Mouse (Mus musculus): ENCODE results near the gene Gm45711. TPM values are rescaled to one million over a fixed set of nuclear protein-coding genes. Genes with fewer than 3 reads are reported as not detected.
A peak's percentile ranks its signal among the peaks of the same experiment; 100 is the strongest.
"Not testable (repeated sequence)": the region's sequence is repeated elsewhere in the genome, so short reads cannot be mapped to it uniquely, and the experiment has no call there.

The Gm45711 gene
- polyA plus RNA-seq, 1 experiment from 2014 or later = not detected

GRCm38 (mm10) chr8:104312023-104312422 lies 2.1 kb upstream of the Gm45711 start:
- not testable (repeated sequence) for H3K27me3 ChIP-seq; ATAC-seq (ENCODE audit: low FRiP score, low read depth); H3K9me3 ChIP-seq; H3K4me1 ChIP-seq; H3K9ac ChIP-seq; H3K4me3 ChIP-seq; H3K4me2 ChIP-seq (replicated peaks); H3K36me3 ChIP-seq; H3K27ac ChIP-seq
- WGBS = 95% methylated on average over 3 of the region's 3 CpGs

GRCm38 (mm10) chr8:104308341-104308740 lies 1.5 kb downstream of the Gm45711 start:
- H3K4me2 ChIP-seq (replicated peaks); H3K36me3 ChIP-seq; H3K4me3 ChIP-seq; H3K4me1 ChIP-seq; H3K9me3 ChIP-seq; H3K27me3 ChIP-seq; H3K9ac ChIP-seq; H3K27ac ChIP-seq; ATAC-seq (ENCODE audit: low FRiP score, low read depth): not testable (repeated sequence)
- WGBS = 51% methylated on average over 6 of the region's 6 CpGs

GRCm38 (mm10) chr8:104304962-104305361 lies 4.9 kb downstream of the Gm45711 start:
- Histone ChIP-seq H3K4me2 (replicated peaks) (no peak overlapping the region), H3K27ac (no peak overlapping the region), H3K9ac (no peak overlapping the region), H3K27me3 (no peaks in the 10 kb centered on the region), H3K36me3 (no peaks in the 10 kb centered on the region), H3K9me3 (no peaks in the 10 kb centered on the region), H3K4me3 (no peak overlapping the region), H3K4me1 (no peaks in the 10 kb centered on the region)
- ATAC-seq (ENCODE audit: low FRiP score, low read depth) = no peak
- WGBS = 86% methylated on average over 11 of the region's 11 CpGs

DNA sequence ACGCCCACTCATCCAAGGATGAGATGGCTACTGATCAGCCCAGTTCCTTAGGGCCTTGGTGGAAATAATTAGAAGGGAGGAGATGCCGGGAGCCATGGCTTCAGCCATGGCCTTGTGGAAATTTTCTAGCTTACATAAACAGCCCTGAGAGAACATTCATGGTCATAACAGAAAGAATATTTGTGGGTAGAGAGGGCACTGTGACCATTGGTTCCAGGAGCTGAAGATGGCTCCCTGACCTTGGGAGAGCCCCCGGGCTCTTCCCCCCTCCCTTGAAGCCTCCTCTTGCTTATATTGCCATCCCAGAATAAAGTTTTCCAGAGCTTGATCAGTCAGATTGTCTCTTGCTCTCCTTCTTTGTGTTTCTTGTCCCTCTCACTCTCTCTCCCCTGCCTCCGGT lies 7.3 kb downstream of the Gm45711 start:
- H3K4me2 ChIP-seq (replicated peaks); H3K9me3 ChIP-seq: not testable (repeated sequence)

GRCm38 (mm10) chr8:104301577-104301976 lies 8.3 kb downstream of the Gm45711 start:
- 25% methylated on average over 3 of the region's 3 CpGs for WGBS

More for the DNA sequence above, 7.3 kb downstream of the Gm45711 start:
- H3K9ac ChIP-seq; H3K36me3 ChIP-seq; H3K4me3 ChIP-seq; H3K4me1 ChIP-seq; H3K27me3 ChIP-seq; ATAC-seq (ENCODE audit: low FRiP score, low read depth); H3K27ac ChIP-seq: not testable (repeated sequence)
- WGBS = 93% methylated on average over 4 of the region's 4 CpGs

DNA sequence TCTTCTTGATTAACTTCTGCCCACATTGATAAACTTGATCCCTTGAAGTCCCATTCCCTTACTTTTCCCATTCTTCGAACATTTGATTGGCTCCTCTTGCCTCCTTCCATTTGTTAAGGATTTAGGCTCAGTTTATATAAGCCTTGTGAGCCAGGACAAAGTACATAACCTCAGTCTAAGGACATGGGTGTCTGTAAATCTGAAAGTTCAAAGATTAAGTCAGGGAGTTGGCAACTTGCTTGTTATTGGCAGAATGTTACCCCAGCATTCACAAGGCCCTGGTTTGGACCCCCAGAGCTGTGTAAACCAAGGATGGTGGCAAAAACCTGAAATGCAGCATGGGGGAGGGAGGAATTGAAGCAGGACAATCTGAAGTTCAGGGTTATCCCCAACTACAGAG lies 15.5 kb downstream of the Gm45711 start:
- H3K27ac ChIP-seq = no peak overlapping the region
- H3K36me3 ChIP-seq = no peaks in the 10 kb centered on the region
- H3K4me2 ChIP-seq (replicated peaks) = no peak overlapping the region
- no peak overlapping the region for H3K9ac ChIP-seq
- H3K4me3 ChIP-seq = no peak overlapping the region
- H3K27me3 ChIP-seq = no peaks in the 10 kb centered on the region
- no peaks in the 10 kb centered on the region for H3K4me1 ChIP-seq
- WGBS = 81% methylated on average over 1 of the region's 1 CpGs
- no peaks in the 10 kb centered on the region for H3K9me3 ChIP-seq
- no peak for ATAC-seq (ENCODE audit: low FRiP score, low read depth)

More at GRCm38 (mm10) chr8:104301577-104301976, 8.3 kb downstream of the Gm45711 start:
- not testable (repeated sequence) for H3K4me2 ChIP-seq (replicated peaks); H3K9ac ChIP-seq; ATAC-seq (ENCODE audit: low FRiP score, low read depth); H3K27me3 ChIP-seq; H3K4me1 ChIP-seq; H3K9me3 ChIP-seq; H3K4me3 ChIP-seq; H3K27ac ChIP-seq; H3K36me3 ChIP-seq

DNA sequence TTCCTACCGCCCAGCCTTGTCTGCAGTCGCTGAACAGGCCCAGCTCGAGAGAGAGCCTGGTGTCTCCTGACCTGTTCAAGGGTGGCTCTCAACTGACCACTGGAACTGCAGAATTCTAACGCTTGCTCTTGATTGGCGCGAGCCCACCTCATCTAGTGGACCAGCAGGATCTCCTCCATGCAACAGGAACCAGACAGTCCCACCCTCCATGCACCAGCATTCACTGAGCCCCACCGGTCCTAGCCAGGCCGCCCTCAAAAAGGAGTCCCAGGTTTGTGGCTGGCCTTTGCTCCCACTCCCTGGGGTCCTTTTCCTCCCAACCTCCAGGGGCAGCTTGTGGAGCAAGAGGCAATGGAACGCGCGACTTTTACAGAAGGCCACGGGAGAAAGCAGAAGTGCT lies 16.8 kb downstream of the Gm45711 start, which contains the start of gene Cmtm2a:
Gene Cmtm2a, minus strand, starts transcription at position 101 of the 400 bp plus-strand sequence.
- ATAC-seq (ENCODE audit: low FRiP score, low read depth); H3K27ac ChIP-seq; H3K4me1 ChIP-seq; H3K9ac ChIP-seq; H3K27me3 ChIP-seq; H3K4me2 ChIP-seq (replicated peaks); H3K36me3 ChIP-seq; H3K4me3 ChIP-seq; H3K9me3 ChIP-seq: not testable (repeated sequence)
- WGBS = 83% methylated on average over 12 of the region's 12 CpGs

DNA sequence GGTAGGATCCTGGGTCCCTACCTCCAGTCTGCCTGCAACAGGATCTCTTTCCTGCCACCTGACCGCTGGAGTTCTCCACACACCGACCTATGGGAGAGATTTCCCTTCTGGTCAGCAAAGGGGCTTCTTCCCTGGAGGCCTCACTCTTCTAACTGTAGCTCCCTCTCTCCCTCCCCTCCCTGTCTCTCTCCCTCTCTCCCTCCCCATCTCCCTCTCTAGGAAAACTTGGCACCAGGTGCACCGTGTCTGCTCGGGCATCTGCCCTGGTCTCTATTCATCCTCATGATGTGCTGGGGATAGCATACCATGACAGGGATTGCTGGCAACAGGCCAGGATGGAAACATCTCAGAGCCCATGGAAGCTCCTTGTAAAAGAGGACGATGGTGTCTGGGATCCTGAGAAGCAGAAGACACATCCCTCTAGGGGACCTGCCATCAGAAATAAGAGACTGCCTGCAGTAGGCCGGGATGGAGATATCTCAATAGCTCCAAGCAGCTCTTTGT lies 40.9 kb downstream of the Gm45711 start:
- no peaks in the 10 kb centered on the region for H3K9me3 ChIP-seq
- 89% methylated on average over 6 of the region's 6 CpGs for WGBS
- H3K36me3 ChIP-seq = peaks cover 9% of the 10 kb centered on the region
- no peak overlapping the region for H3K27ac ChIP-seq
- no peak overlapping the region for H3K4me3 ChIP-seq
- H3K4me1 ChIP-seq = no peaks in the 10 kb centered on the region
- H3K9ac ChIP-seq = no peak overlapping the region
- H3K27me3 ChIP-seq = no peaks in the 10 kb centered on the region
- ATAC-seq (ENCODE audit: low FRiP score, low read depth) = no peak
- no peak overlapping the region for H3K4me2 ChIP-seq (replicated peaks)

GRCm38 (mm10) chr8:104268368-104268767 lies 41.5 kb downstream of the Gm45711 start:
- H3K27ac ChIP-seq = no peak overlapping the region
- no peak overlapping the region for H3K4me3 ChIP-seq
- ATAC-seq (ENCODE audit: low FRiP score, low read depth) = no peak
- H3K4me1 ChIP-seq = no peaks in the 10 kb centered on the region
- no peaks in the 10 kb centered on the region for H3K9me3 ChIP-seq
- H3K27me3 ChIP-seq = no peaks in the 10 kb centered on the region
- peaks cover 16% of the 10 kb centered on the region for H3K36me3 ChIP-seq
- H3K9ac ChIP-seq = no peak overlapping the region
- no peak overlapping the region for H3K4me2 ChIP-seq (replicated peaks)

DNA sequence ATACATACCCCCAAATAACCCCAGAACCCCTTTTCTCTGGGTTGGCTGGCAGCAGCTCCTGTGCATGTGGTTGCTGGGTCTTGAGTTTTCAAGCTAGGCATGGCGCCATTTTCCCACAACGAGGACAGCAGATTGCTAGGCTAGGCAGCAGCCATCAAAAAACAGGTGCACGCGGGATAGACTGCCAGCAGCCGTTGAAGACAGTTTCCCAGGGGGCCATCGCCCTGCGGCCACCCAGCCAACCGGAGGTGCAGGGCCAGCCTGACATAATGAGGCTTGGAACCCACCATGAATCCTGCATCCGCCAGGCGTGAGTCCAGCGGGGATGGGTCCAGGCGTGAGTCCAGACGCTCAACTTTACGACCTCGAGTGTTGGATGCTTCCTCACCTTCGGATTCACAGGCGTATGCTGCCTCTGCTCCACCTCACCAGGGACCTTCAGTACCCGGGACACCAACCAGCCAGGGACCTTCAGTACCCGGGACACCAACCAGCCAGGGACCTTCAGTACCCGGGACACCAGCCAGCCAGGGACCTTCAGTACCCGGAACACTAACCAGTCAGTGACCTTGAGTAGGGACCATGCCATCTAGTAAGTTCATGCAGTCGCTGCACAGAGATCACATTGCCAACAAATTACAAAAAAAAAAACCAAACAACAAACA lies 45.5 kb downstream of the Gm45711 start:
- H3K9ac ChIP-seq; H3K4me2 ChIP-seq (replicated peaks); H3K4me1 ChIP-seq; H3K9me3 ChIP-seq; H3K27me3 ChIP-seq; H3K4me3 ChIP-seq; ATAC-seq (ENCODE audit: low FRiP score, low read depth); H3K27ac ChIP-seq: not testable (repeated sequence)
- H3K36me3 ChIP-seq = peaks cover 30% of the 10 kb centered on the region
- 96% methylated on average over 22 of the region's 22 CpGs for WGBS

GRCm38 (mm10) chr8:104261802-104262201 lies 48.1 kb downstream of the Gm45711 start:
- H3K36me3 ChIP-seq = peaks cover 55% of the 10 kb centered on the region
- not testable (repeated sequence) for H3K9me3 ChIP-seq; H3K27me3 ChIP-seq; H3K9ac ChIP-seq; ATAC-seq (ENCODE audit: low FRiP score, low read depth); H3K4me1 ChIP-seq; H3K4me3 ChIP-seq; H3K27ac ChIP-seq; H3K4me2 ChIP-seq (replicated peaks)
- 97% methylated on average over 5 of the region's 5 CpGs for WGBS

DNA sequence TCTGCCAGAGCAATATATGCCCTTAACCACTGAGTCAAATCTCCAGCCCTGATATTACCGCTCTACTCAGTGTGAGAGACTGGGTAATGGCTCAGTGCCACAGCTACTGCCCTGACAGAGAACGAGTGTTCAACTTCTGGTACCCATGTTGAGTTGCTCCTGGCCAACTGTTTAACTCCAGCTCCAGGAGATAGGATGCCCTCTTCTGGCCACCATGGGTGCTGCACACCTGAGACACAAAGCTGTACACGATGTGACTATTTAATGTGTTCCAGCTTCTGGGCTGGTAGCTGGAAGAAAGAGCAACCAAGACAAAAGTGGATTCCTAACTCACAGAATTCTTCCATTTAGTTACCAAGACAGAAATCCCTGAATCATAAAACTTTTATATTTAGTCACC lies 56.9 kb downstream of the Gm45711 start:
- no peak overlapping the region for H3K9ac ChIP-seq
- no peak for ATAC-seq (ENCODE audit: low FRiP score, low read depth)
- no peak overlapping the region for H3K4me3 ChIP-seq
- WGBS = 87% methylated on average over 3 of the region's 3 CpGs
- H3K4me1 ChIP-seq = peaks cover 9% of the 10 kb centered on the region
- no peak overlapping the region for H3K27ac ChIP-seq
- no peaks in the 10 kb centered on the region for H3K27me3 ChIP-seq
- H3K9me3 ChIP-seq = no peaks in the 10 kb centered on the region
- H3K36me3 ChIP-seq = peaks cover 11% of the 10 kb centered on the region
- H3K4me2 ChIP-seq (replicated peaks) = no peak overlapping the region

- Histone ChIP-seq H3K27ac (peak overlapping the region; percentile 93), H3K4me3 (peak overlapping the region; percentile 70), H3K4me1 (peaks cover 23% of the 10 kb centered on the region), H3K4me2 (replicated peaks) (peak overlapping the region; percentile 79), H3K36me3 (no peaks in the 10 kb centered on the region), H3K9me3 (no peaks in the 10 kb centered on the region), H3K27me3 (no peaks in the 10 kb centered on the region), H3K9ac (peak overlapping the region; percentile 77)
- no peak for ATAC-seq (ENCODE audit: low FRiP score, low read depth)
- under 1% methylated on average over 7 of the region's 7 CpGs for WGBS
Measured at GRCm38 (mm10) chr8:104251461-104251860, 58.4 kb downstream of the Gm45711 start.

All from limb, embryonic 13.5 days (tissue).